Mouse (Mus musculus): ENCODE results near the gene Mical3. TPM values are rescaled to one million over a fixed set of nuclear protein-coding genes. Genes with fewer than 3 reads are reported as not detected.

The Mical3 gene
- polyA plus RNA-seq, 1 experiment = 42.4 TPM

GRCm38 (mm10) chr6:121026019-121026584, 104.7 kb downstream of the Mical3 start:
- Histone ChIP-seq H3K27ac (replicated peaks; ENCODE audit: low read depth, low read length) (no peak overlapping the region), H3K4me1 (ENCODE audit: control insufficient read depth, insufficient read depth, insufficient read length, low read length) (no peaks in the 10 kb centered on the region), H3K4me3 (ENCODE audit: insufficient read depth, low read depth, low read length) (no peak overlapping the region)

- Histone ChIP-seq H3K4me3 (ENCODE audit: insufficient read depth, low read depth, low read length) (no peak overlapping the region), H3K27ac (replicated peaks; ENCODE audit: low read depth, low read length) (no peak overlapping the region), H3K4me1 (ENCODE audit: control insufficient read depth, insufficient read depth, insufficient read length, low read length) (no peaks in the 10 kb centered on the region)
Observed at GRCm38 (mm10) chr6:121018147-121018546, 112.7 kb downstream of the Mical3 start.

GRCm38 (mm10) chr6:121017436-121018031, 113.3 kb downstream of the Mical3 start:
- H3K4me1 ChIP-seq (ENCODE audit: control insufficient read depth, insufficient read depth, insufficient read length, low read length) = no peaks in the 10 kb centered on the region
- no peak overlapping the region for H3K27ac ChIP-seq (replicated peaks; ENCODE audit: low read depth, low read length)
- no peak overlapping the region for H3K4me3 ChIP-seq (ENCODE audit: insufficient read depth, low read depth, low read length)

DNA sequence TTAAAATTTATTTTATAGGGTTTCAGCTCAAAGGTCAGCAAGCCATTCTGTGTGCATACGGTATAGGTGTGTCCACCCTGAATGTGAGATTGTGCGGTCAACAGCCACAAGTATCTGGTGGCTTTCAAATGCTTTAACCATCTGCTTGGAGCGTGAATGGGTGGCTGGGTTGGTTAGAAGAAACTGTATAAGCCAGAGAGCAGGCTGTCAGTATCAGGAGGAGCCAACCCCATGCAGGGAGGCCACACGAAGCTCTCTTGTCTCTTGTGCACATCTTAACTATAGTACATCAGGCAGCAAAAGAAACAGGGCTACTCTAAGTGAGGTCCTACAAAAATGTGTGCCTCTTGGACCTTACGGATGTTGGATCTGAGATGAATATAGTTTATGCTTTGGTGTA, 114.7 kb downstream of the Mical3 start:
- Histone ChIP-seq H3K4me3 (ENCODE audit: insufficient read depth, low read depth, low read length) (no peak overlapping the region), H3K27ac (replicated peaks; ENCODE audit: low read depth, low read length) (no peak overlapping the region), H3K4me1 (ENCODE audit: control insufficient read depth, insufficient read depth, insufficient read length, low read length) (no peaks in the 10 kb centered on the region)

GRCm38 (mm10) chr6:121014339-121014738, 116.5 kb downstream of the Mical3 start:
- Histone ChIP-seq H3K4me3 (ENCODE audit: insufficient read depth, low read depth, low read length) (no peak overlapping the region; the same call in 1 of the 2 replicates), H3K4me1 (ENCODE audit: control insufficient read depth, insufficient read depth, insufficient read length, low read length) (no peaks in the 10 kb centered on the region), H3K27ac (replicated peaks; ENCODE audit: low read depth, low read length) (no peak overlapping the region)

DNA sequence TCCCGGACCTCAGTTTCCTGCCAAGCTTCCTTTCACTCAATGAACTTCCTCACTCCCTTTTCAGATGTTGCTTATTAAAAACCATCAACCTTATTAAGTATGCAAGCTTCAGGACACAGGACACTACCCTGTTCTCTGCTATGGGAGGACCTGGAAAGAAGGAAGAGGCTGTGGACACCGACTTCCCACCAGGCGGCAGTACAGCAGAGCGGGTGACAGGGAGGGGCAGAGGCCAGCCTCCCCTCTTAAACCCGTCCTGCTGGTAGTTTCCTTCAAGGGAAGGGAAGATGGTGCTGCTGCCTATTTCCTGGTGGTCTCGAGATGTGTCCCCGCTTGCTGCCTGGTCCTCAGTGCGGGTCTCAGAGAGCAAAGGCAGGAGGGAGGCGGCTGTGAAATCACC, 117.0 kb downstream of the Mical3 start:
- Histone ChIP-seq H3K4me3 (ENCODE audit: insufficient read depth, low read depth, low read length) (peak overlapping the region; percentile 37), H3K4me1 (ENCODE audit: control insufficient read depth, insufficient read depth, insufficient read length, low read length) (no peaks in the 10 kb centered on the region), H3K27ac (replicated peaks; ENCODE audit: low read depth, low read length) (no peak overlapping the region)

- Histone ChIP-seq H3K27ac (replicated peaks; ENCODE audit: low read depth, low read length) (no peak overlapping the region), H3K4me1 (ENCODE audit: control insufficient read depth, insufficient read depth, insufficient read length, low read length) (no peaks in the 10 kb centered on the region), H3K4me3 (ENCODE audit: insufficient read depth, low read depth, low read length) (no peak overlapping the region)
Observed at GRCm38 (mm10) chr6:121011709-121012108, 119.1 kb downstream of the Mical3 start.

GRCm38 (mm10) chr6:121009651-121010050, 121.1 kb downstream of the Mical3 start:
- Histone ChIP-seq H3K4me1 (ENCODE audit: control insufficient read depth, insufficient read depth, insufficient read length, low read length) (no peaks in the 10 kb centered on the region), H3K27ac (replicated peaks; ENCODE audit: low read depth, low read length) (no peak overlapping the region), H3K4me3 (ENCODE audit: insufficient read depth, low read depth, low read length) (no peak overlapping the region)

DNA sequence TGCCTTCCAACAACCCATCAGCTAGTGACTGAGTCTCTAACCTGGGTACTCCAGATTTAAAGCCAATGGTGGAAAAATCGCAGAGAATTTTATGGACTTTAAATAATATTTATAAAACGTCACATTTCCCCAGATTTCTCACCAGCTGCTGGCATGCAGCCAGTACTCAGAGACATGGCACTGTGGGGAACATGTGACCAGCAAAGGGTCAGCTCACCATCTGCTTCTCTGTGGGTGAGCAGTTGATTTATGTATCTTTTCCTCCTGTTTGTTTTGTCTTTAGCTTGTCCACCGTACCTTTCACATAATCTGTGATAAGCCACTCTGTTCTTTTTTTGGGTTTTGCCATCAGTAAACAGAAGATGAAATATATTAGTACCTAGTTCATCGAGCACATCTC, 125.8 kb downstream of the Mical3 start:
- no peaks in the 10 kb centered on the region for H3K4me1 ChIP-seq (ENCODE audit: control insufficient read depth, insufficient read depth, insufficient read length, low read length)
- H3K4me3 ChIP-seq (ENCODE audit: insufficient read depth, low read depth, low read length) = no peak overlapping the region
- no peak overlapping the region for H3K27ac ChIP-seq (replicated peaks; ENCODE audit: low read depth, low read length)

DNA sequence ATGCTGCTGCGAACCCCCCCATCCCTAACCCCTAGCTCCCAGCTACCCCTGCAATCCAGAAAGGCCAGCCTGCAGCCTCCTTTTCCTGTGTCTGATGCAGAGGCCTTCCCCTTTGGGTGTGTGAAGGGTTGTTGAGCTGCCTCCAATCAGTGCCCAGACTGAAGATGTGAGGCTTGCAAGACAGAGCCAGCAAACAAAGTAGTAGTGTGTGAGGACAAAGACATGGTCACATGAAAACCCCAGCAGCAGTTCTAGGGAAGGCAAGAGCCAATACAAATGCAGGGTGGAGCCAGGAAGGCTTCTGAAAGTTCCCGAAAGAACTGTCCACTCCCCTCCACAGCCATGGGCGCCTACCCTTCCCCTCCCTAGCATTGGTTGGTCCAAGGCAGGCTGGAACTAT, 127.8 kb downstream of the Mical3 start:
- no peak overlapping the region for H3K4me3 ChIP-seq (ENCODE audit: insufficient read depth, low read depth, low read length)
- no peaks in the 10 kb centered on the region for H3K4me1 ChIP-seq (ENCODE audit: control insufficient read depth, insufficient read depth, insufficient read length, low read length)
- no peak overlapping the region for H3K27ac ChIP-seq (replicated peaks; ENCODE audit: low read depth, low read length)

- H3K4me3 ChIP-seq (ENCODE audit: insufficient read depth, low read depth, low read length) = no peak overlapping the region
- H3K27ac ChIP-seq (replicated peaks; ENCODE audit: low read depth, low read length) = no peak overlapping the region
- no peaks in the 10 kb centered on the region for H3K4me1 ChIP-seq (ENCODE audit: control insufficient read depth, insufficient read depth, insufficient read length, low read length)
Observed at GRCm38 (mm10) chr6:120999860-121000526, 130.8 kb downstream of the Mical3 start.

GRCm38 (mm10) chr6:120999087-120999486, 131.7 kb downstream of the Mical3 start:
- Histone ChIP-seq H3K4me1 (ENCODE audit: control insufficient read depth, insufficient read depth, insufficient read length, low read length) (no peaks in the 10 kb centered on the region), H3K27ac (replicated peaks; ENCODE audit: low read depth, low read length) (no peak overlapping the region), H3K4me3 (ENCODE audit: insufficient read depth, low read depth, low read length) (no peak overlapping the region)

- H3K27ac ChIP-seq (replicated peaks; ENCODE audit: low read depth, low read length) = no peak overlapping the region
Observed at GRCm38 (mm10) chr6:120996607-120997006, 134.2 kb downstream of the Mical3 start.

GRCm38 (mm10) chr6:120995541-120995940, 135.3 kb downstream of the Mical3 start:
- no peak overlapping the region for H3K27ac ChIP-seq (replicated peaks; ENCODE audit: low read depth, low read length)
- no peak overlapping the region for H3K4me3 ChIP-seq (ENCODE audit: insufficient read depth, low read depth, low read length)
- H3K4me1 ChIP-seq (ENCODE audit: control insufficient read depth, insufficient read depth, insufficient read length, low read length) = no peaks in the 10 kb centered on the region

More at GRCm38 (mm10) chr6:120996607-120997006, 134.2 kb downstream of the Mical3 start:
- Histone ChIP-seq H3K4me3 (ENCODE audit: insufficient read depth, low read depth, low read length) (no peak overlapping the region), H3K4me1 (ENCODE audit: control insufficient read depth, insufficient read depth, insufficient read length, low read length) (no peaks in the 10 kb centered on the region)

GRCm38 (mm10) chr6:120991857-120992256, 138.9 kb downstream of the Mical3 start:
- Histone ChIP-seq H3K27ac (replicated peaks; ENCODE audit: low read depth, low read length) (no peak overlapping the region), H3K4me1 (ENCODE audit: control insufficient read depth, insufficient read depth, insufficient read length, low read length) (no peaks in the 10 kb centered on the region), H3K4me3 (ENCODE audit: insufficient read depth, low read depth, low read length) (no peak overlapping the region)

DNA sequence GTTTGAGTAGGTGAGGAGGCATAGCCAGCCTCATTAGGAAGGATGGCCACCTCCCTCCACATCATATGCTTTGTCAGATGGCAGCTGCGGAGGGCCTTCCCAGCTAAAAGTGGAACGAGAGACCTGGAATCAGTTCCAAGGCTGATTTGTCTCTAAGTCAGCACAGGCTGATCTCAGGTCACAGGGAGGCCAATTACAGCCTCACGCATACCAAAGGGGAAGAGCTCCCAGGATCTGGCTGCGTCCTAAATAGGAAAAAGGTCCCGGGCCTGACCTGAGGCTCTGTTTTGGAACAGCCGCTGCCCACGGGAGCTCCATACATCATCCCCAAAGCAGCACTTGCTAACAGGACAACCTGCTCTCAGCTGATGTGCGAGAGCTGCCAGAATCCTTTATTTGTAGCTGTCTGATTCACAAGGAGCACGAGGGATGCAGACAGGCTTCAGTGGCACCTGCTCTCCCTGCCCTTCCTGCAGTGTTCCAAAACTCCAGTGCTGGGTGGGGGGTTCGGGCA, 143.2 kb downstream of the Mical3 start:
- Histone ChIP-seq H3K4me1 (ENCODE audit: control insufficient read depth, insufficient read depth, insufficient read length, low read length) (no peaks in the 10 kb centered on the region), H3K4me3 (ENCODE audit: insufficient read depth, low read depth, low read length) (no peak overlapping the region), H3K27ac (replicated peaks; ENCODE audit: low read depth, low read length) (peak overlapping the region; percentile 57)
